Mouse (Mus musculus) kidney, embryonic 16.5 days (tissue): Measurements from ENCODE around the gene Frmd4b. TPM values are rescaled to one million over a fixed set of nuclear protein-coding genes. Genes with fewer than 3 reads are reported as not detected.

Source experiments
- ATAC-seq: fragments of 200-750 bp; cut with Nextera tagmentation; 2 replicates; pipeline ENCODE4 v1.8.0; 2017; ENCODE audit warnings: moderate TSS enrichment; ENCODE audit not compliant: low FRiP score, low TSS enrichment
- H3K27ac ChIP-seq: fragments of 300-500 bp; sonication (generic); 2 replicates; pipeline ENCODE4 v1.5.1; 2014; ENCODE audit warnings: low read length
- H3K27me3 ChIP-seq: fragments of 300-500 bp; sonication (generic); 2 replicates; pipeline ENCODE4 v1.6.1; 2014; ENCODE audit warnings: low read length, control low read depth, mixed read lengths; ENCODE audit not compliant: insufficient read depth
- H3K36me3 ChIP-seq: fragments of 300-500 bp; sonication (generic); 2 replicates; pipeline ENCODE4 v1.6.1; 2014; ENCODE audit warnings: low read length, control low read depth, mixed read lengths; ENCODE audit not compliant: insufficient read depth
- H3K4me1 ChIP-seq: fragments of 300-500 bp; sonication (generic); 2 replicates; pipeline ENCODE4 v1.6.1; 2014; ENCODE audit warnings: low read length, control low read depth, mixed read lengths; ENCODE audit not compliant: insufficient read depth
- H3K4me2 ChIP-seq: fragments of 300-500 bp; sonication (generic); replicated peaks from 2 replicates; pipeline ENCODE4 v1.6.1; 2014; ENCODE audit warnings: low read depth, low read length
- H3K4me3 ChIP-seq: fragments of 300-500 bp; sonication (generic); 2 replicates; pipeline ENCODE4 v1.5.1; 2014; ENCODE audit warnings: mild to moderate bottlenecking, low read length
- H3K9ac ChIP-seq: fragments of 300-500 bp; sonication (generic); replicated peaks from 2 replicates; pipeline ENCODE4 v1.6.1; 2014; ENCODE audit warnings: low read length
- H3K9me3 ChIP-seq: fragments of 300-500 bp; sonication (generic); 2 replicates; pipeline ENCODE4 v1.6.1; 2016; ENCODE audit warnings: low read length, control low read depth
- WGBS: fragments of 180-500 bp; shearing (Covaris S2); extraction: QIAGEN DNeasy Blood & Tissue Kit; methylation state at CpG from one replicate; pipeline ENCODE4 v1.1.7; 2014; 5-methylcytosine and 5-hydroxymethylcytosine counted together
- polyA plus RNA-seq: library from polyadenylated mRNA; unstranded; fragments of >200 nt; fragmentation: Nextera tagmentation; extraction: Ambion mirVana; gene quantifications from 2 replicates; pipeline ENCODE4 v1.2.1, GENCODE M21; 2015

Gene Frmd4b
- polyA plus RNA-seq, 1 experiment from 2014 or later = 18.1 TPM

DNA sequence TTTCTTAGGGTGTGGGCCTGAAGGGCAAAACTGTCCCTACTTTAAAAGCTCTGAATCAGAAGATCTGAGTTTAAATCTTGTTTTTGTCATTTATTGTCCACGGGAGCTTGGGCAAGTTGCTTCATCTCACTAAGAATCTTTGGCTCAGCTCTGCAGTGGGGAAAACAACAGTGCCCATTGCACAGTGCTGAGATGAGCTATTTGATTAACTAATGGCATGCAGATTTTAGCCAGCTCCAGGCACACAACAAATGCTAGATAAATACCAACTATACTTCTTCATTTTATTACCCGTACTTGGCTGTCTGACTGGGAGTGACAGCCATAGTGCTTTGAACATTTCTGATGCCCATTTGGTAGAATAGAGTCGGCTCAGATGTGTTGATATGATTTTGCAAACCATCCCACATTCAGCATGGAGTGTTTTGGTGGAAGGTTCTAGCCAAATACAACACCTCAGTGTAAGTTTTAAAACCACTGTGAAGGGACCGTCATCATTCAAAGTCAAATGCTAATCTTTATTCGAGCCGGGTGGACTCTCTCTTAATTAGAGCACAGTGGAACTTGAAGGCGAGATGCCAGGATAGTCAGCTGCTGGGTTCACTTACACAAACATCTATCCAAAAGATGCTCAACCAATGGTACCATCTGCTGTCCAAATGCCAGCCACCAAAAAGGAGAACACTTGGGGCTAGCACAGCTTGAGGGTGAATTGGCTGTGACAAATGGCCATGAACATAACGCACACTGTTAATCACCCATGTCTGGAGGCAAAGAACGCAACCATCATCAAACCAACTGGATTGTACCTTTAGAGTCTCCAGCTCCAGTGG lies 313.8 kb downstream of the Frmd4b start:
- no peak overlapping the region for H3K9ac ChIP-seq
- 84% methylated on average over 9 of the region's 9 CpGs for WGBS
- H3K27ac ChIP-seq = no peak overlapping the region
- no peaks in the 10 kb centered on the region for H3K9me3 ChIP-seq
- ATAC-seq = no peak
- peaks cover 33% of the 10 kb centered on the region for H3K36me3 ChIP-seq
- H3K4me2 ChIP-seq = no peak overlapping the region
- no peaks in the 10 kb centered on the region for H3K27me3 ChIP-seq
- H3K4me3 ChIP-seq = no peak overlapping the region
- no peaks in the 10 kb centered on the region for H3K4me1 ChIP-seq

DNA sequence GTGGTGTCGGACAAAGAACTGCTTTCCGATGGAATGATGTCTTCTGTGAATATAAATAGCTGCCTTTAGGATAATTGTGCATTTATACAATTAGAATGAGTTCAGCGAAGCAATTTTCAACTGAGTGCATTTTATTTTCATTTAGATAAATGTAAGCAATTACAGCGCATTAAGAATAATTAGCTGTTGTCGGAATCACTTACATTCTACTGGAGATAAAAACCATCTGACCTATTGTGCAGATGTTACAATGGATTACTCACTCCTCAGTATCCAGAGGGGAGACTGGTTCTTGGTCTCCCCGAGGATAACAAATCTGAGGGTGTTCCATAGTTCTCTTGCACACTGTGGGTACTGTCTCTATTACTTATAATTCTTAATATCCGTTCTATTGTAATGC lies 315.0 kb downstream of the Frmd4b start:
- Histone ChIP-seq H3K27ac (no peak overlapping the region), H3K9ac (no peak overlapping the region), H3K9me3 (no peaks in the 10 kb centered on the region), H3K4me3 (no peak overlapping the region), H3K4me1 (no peaks in the 10 kb centered on the region), H3K36me3 (peaks cover 40% of the 10 kb centered on the region), H3K27me3 (no peaks in the 10 kb centered on the region), H3K4me2 (no peak overlapping the region)
- 91% methylated on average over 7 of the region's 7 CpGs for WGBS
- ATAC-seq = no peak

DNA sequence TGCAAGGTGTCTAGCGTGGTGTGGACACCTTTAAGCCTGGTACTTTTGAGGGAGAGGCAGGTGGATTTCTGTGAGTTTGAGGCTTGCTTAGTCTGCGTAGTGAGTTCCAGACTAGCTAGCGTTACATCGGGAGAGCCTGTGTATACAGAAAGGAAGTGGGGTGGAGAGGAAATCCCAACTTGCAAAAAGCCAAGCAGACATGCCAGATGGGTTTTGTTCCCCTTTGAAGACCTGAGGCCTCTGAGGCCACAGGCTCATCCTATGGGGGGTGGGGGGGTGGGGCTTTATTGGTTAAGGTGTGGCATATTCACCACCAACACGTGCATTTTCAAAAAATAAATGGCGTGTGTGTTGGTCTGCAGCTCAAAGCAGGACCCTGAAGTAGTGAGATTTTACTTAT lies 316.7 kb downstream of the Frmd4b start:
- Histone ChIP-seq H3K4me1 (no peaks in the 10 kb centered on the region), H3K27me3 (no peaks in the 10 kb centered on the region), H3K4me3 (no peak overlapping the region), H3K36me3 (peaks cover 45% of the 10 kb centered on the region), H3K9me3 (no peaks in the 10 kb centered on the region), H3K27ac (no peak overlapping the region), H3K9ac (no peak overlapping the region), H3K4me2 (no peak overlapping the region)
- ATAC-seq = no peak
- WGBS = 89% methylated on average over 6 of the region's 6 CpGs

DNA sequence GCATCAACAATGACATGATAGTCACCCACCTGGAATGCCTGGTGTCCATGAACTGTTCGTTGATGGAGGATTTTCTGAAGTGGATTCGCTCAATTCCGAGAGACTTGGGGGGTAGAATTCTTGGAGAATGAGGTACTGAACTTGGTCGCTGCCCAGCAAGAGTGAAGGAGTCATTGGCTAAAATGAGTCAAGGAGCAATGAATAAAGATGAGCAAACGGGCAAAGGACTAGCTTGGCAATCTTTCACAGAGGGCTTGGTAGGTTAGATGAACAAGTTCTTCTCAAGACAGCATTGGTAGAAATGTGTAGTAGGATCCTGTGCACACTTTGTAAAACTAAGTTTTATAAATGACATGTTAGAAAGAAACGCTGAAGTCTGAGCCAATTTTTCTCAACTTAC lies 317.2 kb downstream of the Frmd4b start:
- peaks cover 46% of the 10 kb centered on the region for H3K36me3 ChIP-seq
- WGBS = 92% methylated on average over 6 of the region's 6 CpGs

DNA sequence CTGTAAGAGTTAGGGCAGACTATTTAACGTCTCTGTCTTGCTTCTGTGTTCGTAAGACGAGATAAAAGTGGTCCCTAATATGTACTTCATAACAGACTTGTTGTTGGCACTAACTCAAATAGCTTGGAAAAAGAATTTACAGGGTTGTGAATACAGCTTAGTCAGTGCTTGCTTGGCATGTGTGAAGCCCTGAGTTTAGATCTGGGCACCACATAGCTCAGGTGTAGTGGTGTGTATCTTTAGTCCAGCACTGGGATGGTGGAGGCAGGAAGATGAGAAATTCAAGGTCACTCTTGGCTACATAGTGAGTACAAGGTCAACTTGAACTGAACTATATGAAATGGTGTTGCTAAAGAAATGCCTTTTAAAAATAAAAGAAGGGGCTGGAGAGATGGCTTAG lies 320.2 kb downstream of the Frmd4b start:
- 80% methylated on average over 3 of the region's 3 CpGs for WGBS
- no peak overlapping the region for H3K9ac ChIP-seq
- ATAC-seq = no peak; the same call in 1 of the 2 replicates
- no peaks in the 10 kb centered on the region for H3K9me3 ChIP-seq
- H3K4me3 ChIP-seq = no peak overlapping the region
- H3K4me1 ChIP-seq = no peaks in the 10 kb centered on the region
- H3K36me3 ChIP-seq = peaks cover 44% of the 10 kb centered on the region
- H3K27ac ChIP-seq = no peak overlapping the region
- no peaks in the 10 kb centered on the region for H3K27me3 ChIP-seq
- H3K4me2 ChIP-seq = no peak overlapping the region

More for the DNA sequence above, 317.2 kb downstream of the Frmd4b start:
- H3K27me3 ChIP-seq = no peaks in the 10 kb centered on the region
- H3K9me3 ChIP-seq = no peaks in the 10 kb centered on the region
- no peak overlapping the region for H3K9ac ChIP-seq
- no peak overlapping the region for H3K4me3 ChIP-seq
- H3K4me1 ChIP-seq = no peaks in the 10 kb centered on the region
- H3K27ac ChIP-seq = no peak overlapping the region
- no peak for ATAC-seq
- no peak overlapping the region for H3K4me2 ChIP-seq

DNA sequence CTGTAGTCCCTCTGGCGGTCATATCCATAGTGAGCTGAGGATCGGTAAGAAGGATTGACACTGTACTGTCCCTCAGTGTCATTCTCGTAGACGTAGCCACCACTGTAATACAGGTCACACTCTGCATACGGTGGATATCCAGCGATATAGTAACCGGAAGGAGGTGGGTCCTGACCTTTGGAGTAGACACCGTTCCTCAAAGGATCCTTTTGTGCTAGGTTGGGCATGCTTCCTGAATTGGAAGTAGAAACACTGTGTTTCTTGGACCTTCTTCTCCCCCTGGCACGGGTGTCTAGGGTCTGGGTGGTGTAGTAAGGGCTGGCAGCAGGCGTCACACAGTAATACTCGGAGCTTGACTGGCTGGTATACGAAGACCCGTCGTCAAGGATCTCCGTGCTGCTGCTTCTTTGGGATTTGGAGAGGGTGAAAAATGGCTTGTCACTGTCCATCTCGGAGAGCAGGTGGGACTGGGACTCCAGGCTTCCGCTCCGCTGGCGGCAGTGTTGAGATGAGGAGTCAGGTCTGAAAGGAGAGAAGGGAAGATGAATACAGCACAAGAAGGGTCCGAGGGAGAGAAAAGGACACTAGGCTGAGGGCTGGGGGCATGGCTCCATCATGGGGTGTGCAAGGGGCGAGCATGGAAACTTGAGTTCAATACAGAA lies 321.3 kb downstream of the Frmd4b start:
- ATAC-seq = no peak
- H3K27me3 ChIP-seq = no peaks in the 10 kb centered on the region
- peaks cover 3% of the 10 kb centered on the region; the same call in 1 of the 2 replicates for H3K4me1 ChIP-seq

DNA sequence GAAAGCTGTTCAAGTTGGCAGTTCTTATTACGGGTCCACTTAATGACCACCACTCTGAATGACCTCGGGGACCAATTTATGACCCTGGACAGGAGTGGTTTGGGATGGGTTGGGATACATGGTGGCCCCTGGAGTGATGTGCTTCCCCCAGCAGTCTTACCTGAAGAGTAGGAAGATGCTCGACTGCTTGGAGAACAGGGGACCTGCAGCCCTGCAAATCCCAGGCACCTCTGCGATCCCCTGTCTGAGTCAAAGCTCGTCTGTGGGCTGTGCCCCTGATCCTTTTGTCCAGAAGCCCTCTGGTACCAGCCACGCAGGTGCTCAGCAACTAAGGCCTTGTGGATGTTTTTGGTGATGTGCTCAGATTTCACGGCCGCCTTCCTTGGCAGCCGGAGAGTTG lies 321.9 kb downstream of the Frmd4b start:
- Histone ChIP-seq H3K4me1 (peaks cover 3% of the 10 kb centered on the region; the same call in 1 of the 2 replicates), H3K9me3 (no peaks in the 10 kb centered on the region), H3K36me3 (peaks cover 52% of the 10 kb centered on the region), H3K27ac (no peak overlapping the region), H3K9ac (no peak overlapping the region), H3K4me3 (no peak overlapping the region), H3K4me2 (no peak overlapping the region), H3K27me3 (no peaks in the 10 kb centered on the region)
- ATAC-seq = no peak
- WGBS = 82% methylated on average over 9 of the region's 9 CpGs

More for the DNA sequence above, 321.3 kb downstream of the Frmd4b start:
- WGBS = 96% methylated on average over 21 of the region's 21 CpGs
- H3K4me3 ChIP-seq = no peak overlapping the region
- H3K9me3 ChIP-seq = no peaks in the 10 kb centered on the region
- peaks cover 52% of the 10 kb centered on the region for H3K36me3 ChIP-seq
- no peak overlapping the region for H3K9ac ChIP-seq
- H3K27ac ChIP-seq = no peak overlapping the region
- no peak overlapping the region for H3K4me2 ChIP-seq

DNA sequence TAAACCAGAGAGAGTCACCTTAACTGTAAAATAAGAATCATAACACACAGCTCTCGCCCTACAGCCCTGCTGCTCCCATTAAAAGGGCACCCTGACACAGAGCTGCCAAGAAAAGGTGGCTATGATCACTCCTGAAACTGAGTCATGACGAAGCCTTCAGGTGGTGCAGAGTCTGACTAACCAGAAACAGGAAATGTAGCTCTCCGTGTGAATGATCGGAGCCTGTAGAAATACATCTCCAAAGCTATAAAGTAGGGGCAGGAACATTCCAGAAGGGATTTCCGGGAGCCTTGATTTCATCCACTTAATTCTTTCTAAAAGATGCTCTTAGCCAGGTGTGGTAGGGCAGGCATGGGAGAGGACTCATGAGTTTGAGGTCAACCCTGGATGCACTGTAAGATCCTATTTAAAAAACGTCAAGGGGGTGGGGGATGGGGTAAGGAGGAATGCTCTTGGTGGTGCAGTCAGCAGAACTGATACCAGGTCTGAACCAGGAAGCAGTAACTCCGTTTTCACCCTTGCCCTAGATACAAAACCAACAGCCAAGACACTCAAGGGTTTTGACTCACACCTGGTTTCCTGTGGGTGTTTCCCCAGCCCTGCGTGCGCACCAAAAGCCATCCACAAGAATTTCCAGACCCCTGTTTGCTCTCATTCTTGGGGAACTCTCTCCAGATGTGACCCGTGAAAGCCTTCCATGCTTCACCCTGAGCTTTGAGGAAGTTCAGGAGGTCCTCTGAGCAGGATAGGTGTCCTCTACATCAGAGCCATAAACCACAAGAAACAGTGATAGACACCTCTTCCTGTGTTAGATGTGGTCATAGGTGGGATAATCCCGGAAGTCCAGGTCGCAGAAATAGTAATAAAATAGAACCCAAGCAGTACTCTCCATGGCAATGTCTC lies 323.4 kb downstream of the Frmd4b start:
- Histone ChIP-seq H3K9me3 (no peaks in the 10 kb centered on the region), H3K4me1 (peaks cover 9% of the 10 kb centered on the region), H3K27ac (no peak overlapping the region), H3K9ac (no peak overlapping the region), H3K4me2 (no peak overlapping the region), H3K36me3 (peaks cover 48% of the 10 kb centered on the region), H3K27me3 (no peaks in the 10 kb centered on the region), H3K4me3 (no peak overlapping the region)
- ATAC-seq = no peak
- 75% methylated on average over 12 of the region's 12 CpGs for WGBS

DNA sequence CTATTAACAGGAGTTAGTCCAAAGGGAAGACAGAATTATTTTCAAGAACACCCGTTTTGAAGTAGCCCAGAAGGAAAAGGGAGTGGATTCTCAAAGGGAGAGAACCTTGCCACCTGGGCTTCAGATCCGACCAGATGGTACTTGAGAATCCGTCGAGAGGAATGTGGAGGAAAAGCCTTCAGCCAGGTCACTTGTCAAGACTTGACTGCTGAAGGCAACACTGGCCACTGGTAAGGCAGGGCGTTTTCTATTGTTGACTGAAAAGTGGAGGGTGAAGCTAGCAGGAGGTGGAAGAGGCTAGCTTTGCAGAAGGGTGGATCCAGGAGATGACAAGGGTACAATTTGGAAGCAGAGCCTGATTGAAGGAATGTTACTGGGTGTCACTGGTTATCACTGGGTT lies 324.4 kb downstream of the Frmd4b start:
- Histone ChIP-seq H3K36me3 (peaks cover 40% of the 10 kb centered on the region), H3K27me3 (no peaks in the 10 kb centered on the region), H3K4me2 (no peak overlapping the region), H3K4me3 (no peak overlapping the region), H3K9ac (no peak overlapping the region), H3K4me1 (peaks cover 10% of the 10 kb centered on the region), H3K9me3 (no peaks in the 10 kb centered on the region), H3K27ac (no peak overlapping the region)
- WGBS = 83% methylated on average over 5 of the region's 5 CpGs
- no peak for ATAC-seq
